Mouse (Mus musculus): ENCODE data around the gene Grem1. TPM values are rescaled to one million over a fixed set of nuclear protein-coding genes. Genes with fewer than 3 reads are reported as not detected.

Grem1 gene
- total RNA-seq, 2 experiments from 2014 or later, result not detected

GRCm38 (mm10) chr2:113764968-113765367 is 6.5 kb upstream of the Grem1 start:
- intact Hi-C loops (cut with DNase I), result no loop called here
- DNase-seq, result no peak

- intact Hi-C loops (cut with DNase I), result no loop called here
- no peak for DNase-seq
Measured at GRCm38 (mm10) chr2:113757525-113758310, 728 bp downstream of the Grem1 start.

GRCm38 (mm10) chr2:113756924-113757524 is 1.4 kb downstream of the Grem1 start:
- DNase-seq, result no peak
- intact Hi-C loops (cut with DNase I), result no loop called here

- intact Hi-C loops (cut with DNase I), result no loop called here
- no peak for DNase-seq
Measured at GRCm38 (mm10) chr2:113749721-113750120, 8.7 kb downstream of the Grem1 start.

- intact Hi-C loops (cut with DNase I), result no loop called here
- no peak for DNase-seq
Measured at GRCm38 (mm10) chr2:113749309-113749708, 9.1 kb downstream of the Grem1 start.

GRCm38 (mm10) chr2:113728581-113728980 is 29.9 kb downstream of the Grem1 start:
- intact Hi-C loops (cut with DNase I), result no loop called here
- no peak for DNase-seq

- intact Hi-C loops (cut with DNase I), result no loop called here
Measured at GRCm38 (mm10) chr2:113714801-113715200, 43.6 kb downstream of the Grem1 start.

GRCm38 (mm10) chr2:113713406-113713805 is 45.0 kb downstream of the Grem1 start:
- no peak for DNase-seq
- intact Hi-C loops (cut with DNase I), result no loop called here

More at GRCm38 (mm10) chr2:113714801-113715200, 43.6 kb downstream of the Grem1 start:
- no peak for DNase-seq

GRCm38 (mm10) chr2:113707507-113707906 is 50.9 kb downstream of the Grem1 start:
- intact Hi-C loops (cut with DNase I), result no loop called here
- DNase-seq, result no peak

GRCm38 (mm10) chr2:113701507-113701906 is 56.9 kb downstream of the Grem1 start:
- DNase-seq, result no peak

GRCm38 (mm10) chr2:113696647-113697046 is 61.8 kb downstream of the Grem1 start:
- no peak for DNase-seq
- intact Hi-C loops (cut with DNase I), result no loop called here

More at GRCm38 (mm10) chr2:113701507-113701906, 56.9 kb downstream of the Grem1 start:
- intact Hi-C loops (cut with DNase I), result no loop called here

GRCm38 (mm10) chr2:113696222-113696621 is 62.2 kb downstream of the Grem1 start:
- intact Hi-C loops (cut with DNase I), result no loop called here
- no peak for DNase-seq

Other genes starting within 250 kb of the Grem1 start
- gene Scg5, start 70.5 kb upstream of the Grem1 start, total RNA-seq (2021), result not detected
- gene Arhgap11a, start 90.0 kb upstream of the Grem1 start, total RNA-seq (2021), result 1 to 10 TPM; 2.0 to 2.5 TPM